Mouse (Mus musculus) adrenal gland, postnatal 36 days (tissue): Measurements from ENCODE around the gene Rps27l. TPM values are rescaled to one million over a fixed set of nuclear protein-coding genes. Genes with fewer than 3 reads are reported as not detected.
A peak's percentile ranks its signal among the peaks of the same experiment; 100 is the strongest.

Experiments
- DNase-seq, 2 experiments: peaks; one replicate each; pipeline ENCODE4 v3.0.0; 2021; ENCODE audit warnings: mixed read lengths in 1 of 2
- total RNA-seq, 2 experiments: library from RNA; stranded (reverse); gene quantifications; 2 replicates each; pipeline ENCODE4 v1.2.3; 2021

Rps27l gene
- total RNA-seq, 2 experiments from 2014 or later: 270 to 313 TPM

GRCm38 (mm10) chr9:66980458-66980857 is 34.6 kb downstream of the Rps27l start:
- DNase-seq: peak; percentile 67 to 70

- DNase-seq: no peak
Observed at GRCm38 (mm10) chr9:66982085-66982484, 36.2 kb downstream of the Rps27l start.

- peak in 1 of 2 experiments; percentile 16 for DNase-seq
Observed at GRCm38 (mm10) chr9:66985377-66985776, 39.5 kb downstream of the Rps27l start.

GRCm38 (mm10) chr9:66988198-66988887 is 42.5 kb downstream of the Rps27l start:
- DNase-seq: no peak

GRCm38 (mm10) chr9:66988888-66989414 is 43.1 kb downstream of the Rps27l start:
- DNase-seq: peak in 1 of 2 experiments; percentile 24

GRCm38 (mm10) chr9:66989581-66989980 is 43.7 kb downstream of the Rps27l start:
- DNase-seq: no peak

GRCm38 (mm10) chr9:66990046-66990445 is 44.2 kb downstream of the Rps27l start:
- no peak for DNase-seq

DNA sequence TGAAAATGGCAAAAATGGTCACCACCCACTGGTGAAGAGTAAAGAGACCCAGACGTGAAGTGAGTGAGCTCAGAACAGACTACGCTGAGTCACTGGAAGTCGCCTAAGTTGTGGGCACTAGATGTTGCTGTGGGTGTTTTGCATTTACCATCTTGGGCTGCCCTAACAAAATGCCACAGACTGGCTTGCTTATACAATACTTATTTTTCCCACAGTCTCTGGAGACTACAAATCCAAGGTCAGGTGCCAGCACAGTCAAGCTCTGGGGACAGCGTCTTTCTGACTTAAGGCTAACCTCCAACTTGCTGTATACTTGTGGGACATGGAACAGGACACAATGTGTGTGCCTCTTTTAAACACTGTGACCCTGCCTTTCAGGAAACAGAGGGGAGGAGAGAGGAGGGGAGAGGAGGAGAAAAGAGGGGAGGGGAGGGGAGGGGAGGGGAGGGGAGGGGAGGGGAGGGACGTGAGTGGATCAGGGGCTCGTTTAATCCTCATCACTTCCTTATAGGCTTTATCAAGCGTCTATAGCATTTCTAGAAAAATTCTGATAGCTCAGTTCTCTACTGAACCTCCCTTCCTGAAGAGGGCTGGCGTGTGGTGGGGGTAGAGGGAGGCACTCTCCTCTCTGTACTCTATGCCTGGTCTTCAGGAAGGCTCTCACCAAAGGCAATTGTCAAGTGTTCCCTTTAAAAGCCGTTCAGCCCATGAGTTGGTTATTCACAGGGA is 45.3 kb downstream of the Rps27l start:
- DNase-seq: no peak

- DNase-seq: no peak
Observed at GRCm38 (mm10) chr9:66991750-66992410, 46.0 kb downstream of the Rps27l start.

Other genes starting within 250 kb of the Rps27l start
- under 1 TPM; 0.13 to 0.23 TPM for gene Car12, start 232.4 kb upstream of the Rps27l start, total RNA-seq
- 1 to 10 TPM; 4.7 to 5.5 TPM for gene Aph1b, start 150.6 kb upstream of the Rps27l start, total RNA-seq
- gene Gm10647, start 149.0 kb upstream of the Rps27l start, total RNA-seq: under 1 TPM in 1 of 2 experiments, not detected in 1; 0.26 TPM
- gene Aph1c, start 111.4 kb upstream of the Rps27l start, total RNA-seq: 10 to 100 TPM in 1 of 2 experiments, 1 to 10 TPM in 1; 6.6 to 11.4 TPM
- gene Rab8b, start 26.4 kb upstream of the Rps27l start, total RNA-seq: 10 to 100 TPM; 18.9 to 21.9 TPM
- 10 to 100 TPM; 16.9 to 20.5 TPM for gene Lactb, start 29.4 kb downstream of the Rps27l start, total RNA-seq
- 100 to 1,000 TPM; 145 to 272 TPM for gene Tpm1, start 103.3 kb downstream of the Rps27l start, total RNA-seq